Mouse (Mus musculus): ENCODE measurements around the gene Tcf20.

Gene Tcf20

GRCm38 (mm10) chr15:82929595-82929994 is 58.1 kb downstream of the Tcf20 start:
- peak overlapping the region; percentile 41; the same call in 1 of the 2 replicates for H3K4me3 ChIP-seq (replicated peaks; ENCODE audit: low read length)
- no peak for TF ChIP-seq CTCF (conservative IDR thresholded peaks at IDR 0.05; ENCODE audit: low read length)
- peaks cover 45% of the 10 kb centered on the region for H3K27me3 ChIP-seq (ENCODE audit: insufficient read depth, low read length)
- no peaks in the 10 kb centered on the region for H3K36me3 ChIP-seq (ENCODE audit: insufficient read depth, low read length)
- peaks cover 53% of the 10 kb centered on the region for H3K4me1 ChIP-seq (replicated peaks; ENCODE audit: low read depth, low read length)
- no peaks in the 10 kb centered on the region for H3K9me3 ChIP-seq (ENCODE audit: low read length)

GRCm38 (mm10) chr15:82928844-82929243 is 58.8 kb downstream of the Tcf20 start:
- Histone ChIP-seq H3K4me3 (replicated peaks; ENCODE audit: low read length) (0 out of 2 replicates have a peak overlapping the region, but pooled peaks have one; percentile 23), H3K36me3 (ENCODE audit: insufficient read depth, low read length) (no peaks in the 10 kb centered on the region), H3K4me1 (replicated peaks; ENCODE audit: low read depth, low read length) (peaks cover 59% of the 10 kb centered on the region), H3K9me3 (ENCODE audit: low read length) (no peaks in the 10 kb centered on the region), H3K27me3 (ENCODE audit: insufficient read depth, low read length) (peaks cover 45% of the 10 kb centered on the region)
- no peak for TF ChIP-seq POU5F1 (IDR thresholded peaks at IDR 0.05; ENCODE audit: borderline replicate concordance, low read length)
- TF ChIP-seq NANOG (IDR thresholded peaks at IDR 0.05; ENCODE audit: borderline replicate concordance, low read length), result no peak
- TF ChIP-seq CTCF (conservative IDR thresholded peaks at IDR 0.05; ENCODE audit: low read length), result no peak

GRCm38 (mm10) chr15:82928023-82928422 is 59.6 kb downstream of the Tcf20 start:
- TF ChIP-seq NANOG (IDR thresholded peaks at IDR 0.05; ENCODE audit: borderline replicate concordance, low read length) (no peak), CTCF (conservative IDR thresholded peaks at IDR 0.05; ENCODE audit: low read length) (no peak), POU5F1 (IDR thresholded peaks at IDR 0.05; ENCODE audit: borderline replicate concordance, low read length) (no peak)
- Histone ChIP-seq H3K36me3 (ENCODE audit: insufficient read depth, low read length) (no peaks in the 10 kb centered on the region), H3K27me3 (ENCODE audit: insufficient read depth, low read length) (peaks cover 45% of the 10 kb centered on the region), H3K9me3 (ENCODE audit: low read length) (no peaks in the 10 kb centered on the region), H3K4me1 (replicated peaks; ENCODE audit: low read depth, low read length) (peaks cover 68% of the 10 kb centered on the region), H3K4me3 (replicated peaks; ENCODE audit: low read length) (no peak overlapping the region)

DNA sequence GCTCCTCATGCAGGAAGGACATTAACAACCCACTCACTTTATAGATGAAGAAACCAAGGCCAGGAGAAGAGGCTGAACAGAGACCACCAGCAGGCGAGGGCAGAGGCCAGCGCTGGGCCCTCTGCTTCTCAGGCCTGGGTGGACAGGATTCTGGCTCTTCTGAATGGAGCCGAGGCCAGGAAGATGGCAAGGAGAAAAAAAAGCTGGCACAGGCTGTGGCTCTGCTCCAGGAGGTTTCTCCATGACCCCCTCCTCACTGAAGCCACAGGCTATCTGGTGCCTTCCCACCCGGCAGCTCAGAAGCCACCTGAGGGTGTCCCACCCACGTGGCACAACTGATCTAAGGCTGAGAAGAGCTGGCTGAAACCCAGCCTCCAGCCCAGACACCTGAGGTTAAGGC is 60.6 kb downstream of the Tcf20 start:
- TF ChIP-seq POU5F1 (IDR thresholded peaks at IDR 0.05; ENCODE audit: borderline replicate concordance, low read length), result no peak
- TF ChIP-seq CTCF (conservative IDR thresholded peaks at IDR 0.05; ENCODE audit: low read length), result no peak
- TF ChIP-seq NANOG (IDR thresholded peaks at IDR 0.05; ENCODE audit: borderline replicate concordance, low read length), result no peak
- Histone ChIP-seq H3K36me3 (ENCODE audit: insufficient read depth, low read length) (no peaks in the 10 kb centered on the region), H3K4me3 (replicated peaks; ENCODE audit: low read length) (no peak overlapping the region), H3K4me1 (replicated peaks; ENCODE audit: low read depth, low read length) (peaks cover 72% of the 10 kb centered on the region), H3K27me3 (ENCODE audit: insufficient read depth, low read length) (peaks cover 45% of the 10 kb centered on the region), H3K9me3 (ENCODE audit: low read length) (no peaks in the 10 kb centered on the region)

DNA sequence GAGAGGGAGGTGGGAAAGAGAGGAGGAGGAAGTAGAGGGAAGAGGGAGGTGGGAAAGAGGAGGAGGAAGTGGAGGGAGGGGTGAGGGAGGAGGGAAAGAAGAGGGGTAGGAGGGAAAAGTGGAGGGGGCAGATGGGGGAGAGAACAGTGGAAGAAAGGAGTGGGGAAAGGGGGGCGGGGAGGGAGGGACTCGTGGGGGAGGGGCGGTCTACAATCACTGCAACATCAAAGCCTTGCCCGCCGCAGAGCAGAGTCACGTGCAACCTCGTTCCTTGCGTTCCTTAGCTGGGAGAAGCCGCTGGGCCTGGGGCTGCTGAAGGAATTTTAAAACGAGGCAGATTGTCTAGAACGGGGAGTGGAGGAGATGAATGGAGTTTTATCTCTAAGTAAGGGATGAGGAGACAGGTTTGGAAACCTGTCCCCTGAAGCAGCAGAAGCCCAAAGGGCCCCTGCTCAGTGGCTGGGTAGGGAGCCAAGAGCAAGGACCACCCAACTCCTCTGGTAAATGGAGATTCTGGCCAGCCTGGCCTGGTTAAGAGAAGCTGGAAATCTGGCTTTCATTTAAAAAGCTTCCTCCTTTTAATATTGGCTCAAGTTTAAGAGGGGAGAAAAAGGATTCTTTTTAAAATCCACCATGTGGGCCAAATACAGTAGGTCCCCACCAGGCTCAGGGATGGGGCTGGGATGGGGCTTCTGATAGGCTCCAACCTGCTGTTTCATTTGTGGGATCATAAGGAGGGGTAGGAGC is 62.8 kb downstream of the Tcf20 start:
- Histone ChIP-seq H3K9me3 (ENCODE audit: low read length) (no peaks in the 10 kb centered on the region), H3K4me1 (replicated peaks; ENCODE audit: low read depth, low read length) (peaks cover 79% of the 10 kb centered on the region), H3K27me3 (ENCODE audit: insufficient read depth, low read length) (peaks cover 43% of the 10 kb centered on the region), H3K36me3 (ENCODE audit: insufficient read depth, low read length) (0 out of 2 replicates have a peak, but pooled peaks cover 1% of the 10 kb centered on the region), H3K4me3 (replicated peaks; ENCODE audit: low read length) (peak overlapping the region; percentile 53)
- TF ChIP-seq CTCF (conservative IDR thresholded peaks at IDR 0.05; ENCODE audit: low read length), result no peak
- TF ChIP-seq POU5F1 (IDR thresholded peaks at IDR 0.05; ENCODE audit: borderline replicate concordance, low read length), result no peak
- TF ChIP-seq NANOG (IDR thresholded peaks at IDR 0.05; ENCODE audit: borderline replicate concordance, low read length), result no peak

- TF ChIP-seq NANOG (IDR thresholded peaks at IDR 0.05; ENCODE audit: borderline replicate concordance, low read length), result no peak
- Histone ChIP-seq H3K9me3 (ENCODE audit: low read length) (no peaks in the 10 kb centered on the region), H3K4me3 (replicated peaks; ENCODE audit: low read length) (0 out of 2 replicates have a peak overlapping the region, but pooled peaks have one; percentile 0), H3K27me3 (ENCODE audit: insufficient read depth, low read length) (peaks cover 47% of the 10 kb centered on the region), H3K4me1 (replicated peaks; ENCODE audit: low read depth, low read length) (peaks cover 66% of the 10 kb centered on the region), H3K36me3 (ENCODE audit: insufficient read depth, low read length) (0 out of 2 replicates have a peak, but pooled peaks cover 6% of the 10 kb centered on the region)
These were observed 64.1 kb downstream of the Tcf20 start for GRCm38 (mm10) chr15:82923531-82923930.

- H3K4me3 ChIP-seq (replicated peaks; ENCODE audit: low read length), result no peak overlapping the region
- TF ChIP-seq CTCF (conservative IDR thresholded peaks at IDR 0.05; ENCODE audit: low read length) (peak; percentile 48), NANOG (IDR thresholded peaks at IDR 0.05; ENCODE audit: borderline replicate concordance, low read length) (no peak)
- peaks cover 63% of the 10 kb centered on the region for H3K4me1 ChIP-seq (replicated peaks; ENCODE audit: low read depth, low read length)
- 0 out of 2 replicates have a peak, but pooled peaks cover 6% of the 10 kb centered on the region for H3K36me3 ChIP-seq (ENCODE audit: insufficient read depth, low read length)
- H3K27me3 ChIP-seq (ENCODE audit: insufficient read depth, low read length), result peaks cover 49% of the 10 kb centered on the region
- H3K9me3 ChIP-seq (ENCODE audit: low read length), result no peaks in the 10 kb centered on the region
These were observed 64.9 kb downstream of the Tcf20 start for GRCm38 (mm10) chr15:82922755-82923154.

DNA sequence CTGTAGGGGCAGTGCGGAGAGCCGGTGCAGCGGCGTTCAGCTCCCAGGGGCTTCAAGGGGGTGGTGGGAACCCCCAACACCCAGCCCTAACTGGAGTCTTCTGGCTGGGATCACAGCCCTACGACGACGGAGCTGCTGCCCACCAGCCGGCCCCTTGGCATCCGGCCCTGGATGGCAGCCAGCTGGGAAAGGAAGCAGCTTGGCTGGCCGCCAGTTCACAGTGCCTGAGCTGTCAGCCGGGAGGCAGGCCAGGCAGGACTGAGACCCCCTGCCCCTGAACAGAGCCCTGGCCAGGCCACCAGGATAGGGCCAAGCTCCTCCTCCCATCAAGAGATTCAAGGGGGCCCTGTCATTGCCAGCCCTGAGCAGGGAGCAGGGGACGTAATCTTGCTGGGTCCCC is 65.6 kb downstream of the Tcf20 start:
- Histone ChIP-seq H3K27me3 (ENCODE audit: insufficient read depth, low read length) (peaks cover 49% of the 10 kb centered on the region), H3K9me3 (ENCODE audit: low read length) (no peaks in the 10 kb centered on the region), H3K36me3 (ENCODE audit: insufficient read depth, low read length) (0 out of 2 replicates have a peak, but pooled peaks cover 6% of the 10 kb centered on the region), H3K4me3 (replicated peaks; ENCODE audit: low read length) (no peak overlapping the region), H3K4me1 (replicated peaks; ENCODE audit: low read depth, low read length) (peaks cover 64% of the 10 kb centered on the region)
- TF ChIP-seq POU5F1 (IDR thresholded peaks at IDR 0.05; ENCODE audit: borderline replicate concordance, low read length) (no peak), NANOG (IDR thresholded peaks at IDR 0.05; ENCODE audit: borderline replicate concordance, low read length) (no peak), CTCF (conservative IDR thresholded peaks at IDR 0.05; ENCODE audit: low read length) (no peak)

GRCm38 (mm10) chr15:82921559-82921958 is 66.1 kb downstream of the Tcf20 start:
- TF ChIP-seq POU5F1 (IDR thresholded peaks at IDR 0.05; ENCODE audit: borderline replicate concordance, low read length) (no peak), NANOG (IDR thresholded peaks at IDR 0.05; ENCODE audit: borderline replicate concordance, low read length) (no peak), CTCF (conservative IDR thresholded peaks at IDR 0.05; ENCODE audit: low read length) (no peak)

More at GRCm38 (mm10) chr15:82921559-82921958, 66.1 kb downstream of the Tcf20 start:
- Histone ChIP-seq H3K36me3 (ENCODE audit: insufficient read depth, low read length) (0 out of 2 replicates have a peak, but pooled peaks cover 6% of the 10 kb centered on the region), H3K9me3 (ENCODE audit: low read length) (no peaks in the 10 kb centered on the region), H3K27me3 (ENCODE audit: insufficient read depth, low read length) (peaks cover 50% of the 10 kb centered on the region), H3K4me3 (replicated peaks; ENCODE audit: low read length) (no peak overlapping the region), H3K4me1 (replicated peaks; ENCODE audit: low read depth, low read length) (peaks cover 60% of the 10 kb centered on the region)
